Mouse (Mus musculus) MEL (cell line): ENCODE data around the gene Hoxb7.

Experiments
- CTCF ChIP-seq, 3 experiments: IDR thresholded peaks in 2 of 3; conservative IDR thresholded peaks in 1 of 3; 2 replicates each; pipeline ENCODE4 v1.5.1; 2011 to 2012; ENCODE audit warnings: low read length in 3 of 3, low read depth in 2 of 3, mild to moderate bottlenecking in 2 of 3, improper control_type of control experiment in 1 of 3, inconsistent platforms in 1 of 3, mixed read lengths in 1 of 3, moderate library complexity in 1 of 3; ENCODE audit not compliant: control insufficient read depth in 1 of 3, insufficient read depth in 1 of 3, poor library complexity in 1 of 3, severe bottlenecking in 1 of 3
- E2F4 ChIP-seq: IDR thresholded peaks from 2 replicates; pipeline ENCODE4 v1.6.1; 2011; ENCODE audit warnings: low read depth, low read length, improper control_type of control experiment, borderline replicate concordance
- EP300 ChIP-seq, 2 experiments: IDR thresholded peaks; 2 replicates each; pipeline ENCODE4 v1.6.1; 2011; ENCODE audit warnings: improper control_type of control experiment in 2 of 2, low read length in 2 of 2, low read depth in 1 of 2, mild to moderate bottlenecking in 1 of 2
- JUND ChIP-seq: IDR thresholded peaks from 2 replicates; pipeline ENCODE4 v1.6.1; 2011; ENCODE audit warnings: low read depth, mild to moderate bottlenecking, improper control_type of control experiment, low read length
- MEF2A ChIP-seq: IDR thresholded peaks from 2 replicates; pipeline ENCODE4 v1.6.1; 2014; ENCODE audit warnings: low read depth, mild to moderate bottlenecking, inconsistent platforms, low read length, improper control_type of control experiment; ENCODE audit not compliant: poor library complexity, insufficient replicate concordance, severe bottlenecking; ENCODE audit errors: extremely low read depth
- MYB ChIP-seq: IDR thresholded peaks from 2 replicates; pipeline ENCODE4 v1.6.1; 2011; ENCODE audit warnings: mild to moderate bottlenecking, low read depth, low read length, improper control_type of control experiment
- POLR2A ChIP-seq, 2 experiments: IDR thresholded peaks; 2 replicates each; pipeline ENCODE4 v1.6.1; 2011 to 2012; ENCODE audit warnings: low read length in 2 of 2, mild to moderate bottlenecking in 2 of 2, control low read depth in 1 of 2, improper control_type of control experiment in 1 of 2, low read depth in 1 of 2, moderate library complexity in 1 of 2; ENCODE audit not compliant: control insufficient read depth in 1 of 2, insufficient read depth in 1 of 2, poor library complexity in 1 of 2
- POLR2AphosphoS2 ChIP-seq: IDR thresholded peaks from 2 replicates; pipeline ENCODE4 v1.6.1; 2011; ENCODE audit warnings: low read length, improper control_type of control experiment
- RCOR1 ChIP-seq: IDR thresholded peaks from 2 replicates; pipeline ENCODE4 v1.6.1; 2012; ENCODE audit warnings: low read depth, mild to moderate bottlenecking, inconsistent platforms, low read length, improper control_type of control experiment
- TCF12 ChIP-seq: IDR thresholded peaks from 2 replicates; pipeline ENCODE4 v1.6.1; 2014; ENCODE audit warnings: low read depth, mild to moderate bottlenecking, inconsistent platforms, low read length, improper control_type of control experiment, moderate library complexity
- USF1 ChIP-seq: IDR thresholded peaks from 2 replicates; pipeline ENCODE4 v1.6.1; 2014; ENCODE audit warnings: low read depth, mild to moderate bottlenecking, inconsistent platforms, low read length, improper control_type of control experiment, moderate library complexity

DNA sequence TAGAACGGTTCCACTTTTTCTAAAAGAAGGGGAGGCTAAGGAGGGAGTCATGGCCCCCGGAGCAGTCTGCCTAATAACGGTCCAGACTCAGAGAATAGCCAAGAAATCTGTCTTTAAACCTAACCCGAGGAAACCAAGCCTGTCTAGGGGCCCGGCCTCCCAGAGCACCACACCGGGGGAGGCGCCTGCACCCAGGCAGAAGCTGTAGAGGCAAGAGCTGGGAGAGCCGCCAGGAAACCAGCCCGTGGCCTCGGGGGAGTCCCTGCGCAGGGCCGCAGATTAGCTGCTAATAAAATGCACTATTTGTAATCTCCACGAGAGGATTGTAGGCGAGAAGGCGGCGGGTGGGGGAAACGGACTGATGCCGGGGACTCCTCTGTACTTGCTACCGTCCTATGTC lies 16.6 kb upstream of the Hoxb7 start:
- TF ChIP-seq TCF12 (no peak), CTCF (IDR thresholded peaks at IDR 0.05 in 2 of 3, conservative IDR thresholded peaks at IDR 0.05 in 1 of 3; ENCODE audit: control insufficient read depth in 1 of 3, insufficient read depth in 1 of 3, low read depth in 2 of 3, low read length in 3 of 3, poor library complexity in 1 of 3, severe bottlenecking in 1 of 3) (no peak), POLR2A (IDR thresholded peaks at IDR 0.05; ENCODE audit: control insufficient read depth in 1 of 2, insufficient read depth in 1 of 2, low read depth in 1 of 2, low read length in 2 of 2, poor library complexity in 1 of 2) (no peak), MYB (no peak), E2F4 (no peak), EP300 (IDR thresholded peaks at IDR 0.05; ENCODE audit: low read depth in 1 of 2, low read length in 2 of 2) (no peak), USF1 (no peak), JUND (no peak), MEF2A (no peak), RCOR1 (no peak), POLR2AphosphoS2 (no peak)
